In the genomic region with DNA sequence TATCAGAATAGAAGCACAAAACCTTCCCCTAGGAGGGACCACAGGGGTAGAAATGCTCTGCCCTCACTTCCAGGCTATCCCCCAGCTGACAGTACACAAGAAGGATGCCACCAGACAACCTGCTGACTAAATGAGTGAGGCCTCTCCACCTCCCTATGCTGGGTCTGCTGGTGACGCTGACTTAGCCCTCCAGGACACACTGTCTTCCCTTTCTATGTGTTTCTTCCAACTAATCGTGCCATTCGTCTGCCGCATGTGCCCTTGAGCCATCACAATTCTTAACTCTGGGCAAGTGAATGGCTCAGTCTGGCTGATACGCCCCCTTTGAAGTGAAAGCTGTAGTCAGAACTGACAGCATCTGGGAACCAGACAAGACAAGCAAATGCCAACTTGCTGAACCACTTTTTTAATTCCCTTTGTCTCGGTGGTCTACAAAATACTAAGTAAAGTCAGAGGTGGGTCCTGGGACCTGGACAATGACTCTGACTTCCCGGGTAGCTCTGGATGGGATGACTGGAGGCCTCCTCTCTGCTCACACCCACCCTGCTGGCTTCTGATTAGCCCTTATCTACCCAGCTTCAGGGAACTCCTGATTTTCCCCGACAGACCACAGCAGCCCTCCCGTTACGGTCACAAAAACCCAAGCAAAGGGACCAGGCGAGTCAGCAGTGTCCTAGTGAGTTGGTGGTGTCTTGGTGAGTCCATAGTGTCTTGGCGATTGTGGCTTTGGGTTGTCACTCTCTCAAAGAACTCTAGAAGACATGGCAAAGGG, we compare ENCODE assay signal across 12 mouse cellular contexts. TPM values are rescaled to one million over a fixed set of nuclear protein-coding genes. Genes with fewer than 3 reads are reported as not detected.
DNase-seq lines count a peak whose midpoint lies in the region; ATAC-seq and TF ChIP-seq lines count a peak whose summit lies in the region.
"Had no signal": no experiment of that assay in that cellular context is flagged by ENCODE, and none has a peak within 500 bp of the region (broad histone marks: within the 10 kb centered on the region; RNA-seq: fewer than 3 reads in every experiment).

No protein-coding gene starts in this region.

- no peak for ATAC-seq in hindbrain, embryonic 14.5 days (ENCODE audit: low FRiP score)
- ATAC-seq in common myeloid progenitor, adult 5-6 weeks (replicated peaks; ENCODE audit: low read depth, poor library complexity, severe bottlenecking), result peak; percentile 57
- peak; percentile 98 for ATAC-seq in liver, embryonic 14.5 days (ENCODE audit: insufficient read depth)

- no peak for TF ChIP-seq POLR2A in MEL (IDR thresholded peaks at IDR 0.05; ENCODE audit: control insufficient read depth in 1 of 2, insufficient read depth in 1 of 2, low read depth in 1 of 2, low read length in 2 of 2, poor library complexity in 1 of 2)

- H3K9me3 ChIP-seq in hindbrain, embryonic 10.5 days, result no peaks in the 10 kb centered on the region
- H3K9me3 ChIP-seq in hindbrain, embryonic 14.5 days (ENCODE audit: control insufficient read depth, low read length), result no peaks in the 10 kb centered on the region
- no peaks in the 10 kb centered on the region for H3K9me3 ChIP-seq in MEL (replicated peaks; ENCODE audit: insufficient read depth, low read length)
- H3K9me3 ChIP-seq in liver, embryonic 14.5 days (ENCODE audit: control insufficient read depth, low read length), result no peaks in the 10 kb centered on the region
- H3K9me3 ChIP-seq: embryonic facial prominence, embryonic 13.5 days; neural tube, embryonic 15.5 days had no signal

- H3K9ac ChIP-seq in hindbrain, embryonic 14.5 days, result no peak overlapping the region
- H3K9ac ChIP-seq in MEL (ENCODE audit: control insufficient read depth, low read depth, low read length, poor library complexity, severe bottlenecking), result no peak overlapping the region; the same call in 1 of the 2 replicates
- peak overlapping the region; percentile 61 for H3K9ac ChIP-seq in liver, embryonic 14.5 days (replicated peaks)
- H3K9ac ChIP-seq: embryonic facial prominence, embryonic 13.5 days; neural tube, embryonic 15.5 days had no signal

- no peak for TF ChIP-seq CTCF in MEL (IDR thresholded peaks at IDR 0.05 in 2 of 3, conservative IDR thresholded peaks at IDR 0.05 in 1 of 3; ENCODE audit: control insufficient read depth in 1 of 3, insufficient read depth in 1 of 3, low read depth in 2 of 3, low read length in 3 of 3, poor library complexity in 1 of 3, severe bottlenecking in 1 of 3)
- TF ChIP-seq CTCF in liver, embryonic 14.5 days (IDR thresholded peaks at IDR 0.05; ENCODE audit: low read depth), result no peak

- no peak overlapping the region for H3K4me2 ChIP-seq in hindbrain, embryonic 14.5 days (replicated peaks)
- peak overlapping the region; percentile 74 for H3K4me2 ChIP-seq in liver, embryonic 14.5 days (ENCODE audit: low read depth)
- H3K4me2 ChIP-seq: embryonic facial prominence, embryonic 13.5 days; neural tube, embryonic 15.5 days had no signal

- no peak for DNase-seq in hindbrain, embryonic 10.5 days (ENCODE audit: low spot score)
- no peak for DNase-seq in hindbrain, embryonic 14.5 days (ENCODE audit: low spot score)
- peak; percentile 68 for DNase-seq in MEL (ENCODE audit: low read depth, low spot score)
- peak; percentile 85 to 90 (median 89) for DNase-seq in liver, embryonic 14.5 days (ENCODE audit: low read depth in 3 of 3, low spot score in 3 of 3)
- DNase-seq in frontal cortex, postnatal 14 days (ENCODE audit: low spot score in 2 of 2), result no peak
- no peak for DNase-seq in kidney, postnatal 10 days
- DNase-seq: kidney, postnatal 14 days; lung, postnatal 36 days; thymus, postnatal 36 days had no signal

- H3K27me3 ChIP-seq in hindbrain, embryonic 10.5 days (ENCODE audit: insufficient read depth, poor library complexity, severe bottlenecking), result no peaks in the 10 kb centered on the region
- no peaks in the 10 kb centered on the region for H3K27me3 ChIP-seq in hindbrain, embryonic 14.5 days (ENCODE audit: control insufficient read depth, insufficient read depth, low read length)
- no peaks in the 10 kb centered on the region for H3K27me3 ChIP-seq in MEL (ENCODE audit: control insufficient read depth in 1 of 2, insufficient read depth in 2 of 2, low read length in 2 of 2)
- peaks cover 25% of the 10 kb centered on the region for H3K27me3 ChIP-seq in liver, embryonic 14.5 days (ENCODE audit: control insufficient read depth, insufficient read depth, low read length)
- H3K27me3 ChIP-seq: embryonic facial prominence, embryonic 13.5 days; neural tube, embryonic 15.5 days had no signal

- WGBS in hindbrain, embryonic 10.5 days, result 68% methylated on average over 12 of the region's 12 CpGs
- WGBS in hindbrain, embryonic 14.5 days, result 67% methylated on average over 12 of the region's 12 CpGs
- 18% methylated on average over 12 of the region's 12 CpGs for WGBS in liver, embryonic 14.5 days (ENCODE audit: insufficient replicate concordance)

- H3K4me1 ChIP-seq in hindbrain, embryonic 10.5 days (replicated peaks), result peaks cover 48% of the 10 kb centered on the region
- H3K4me1 ChIP-seq in hindbrain, embryonic 14.5 days (replicated peaks; ENCODE audit: control insufficient read depth, insufficient read depth, low read length), result peaks cover 28% of the 10 kb centered on the region
- peaks cover 10 to 33% of the 10 kb centered on the region in 2 experiments for H3K4me1 ChIP-seq in MEL (ENCODE audit: control insufficient read depth in 1 of 2, insufficient read depth in 2 of 2, low read length in 2 of 2)
- H3K4me1 ChIP-seq in liver, embryonic 14.5 days (replicated peaks; ENCODE audit: control insufficient read depth in 2 of 2, insufficient read depth in 2 of 2, low read length in 1 of 2), result peaks cover 36 to 61% of the 10 kb centered on the region in 2 experiments

- peaks cover 7% of the 10 kb centered on the region; the same call in 1 of the 2 replicates for H3K36me3 ChIP-seq in hindbrain, embryonic 10.5 days
- H3K36me3 ChIP-seq in hindbrain, embryonic 14.5 days (replicated peaks; ENCODE audit: control insufficient read depth, insufficient read depth), result no peaks in the 10 kb centered on the region
- H3K36me3 ChIP-seq in MEL (ENCODE audit: control insufficient read depth in 1 of 2, insufficient read depth in 2 of 2, low read length in 2 of 2), result peaks cover 0 to 25% of the 10 kb centered on the region in 2 experiments; a peak in 2 of 4 replicates
- no peaks in the 10 kb centered on the region for H3K36me3 ChIP-seq in liver, embryonic 14.5 days (replicated peaks; ENCODE audit: control insufficient read depth, insufficient read depth, low read depth)
- H3K36me3 ChIP-seq: embryonic facial prominence, embryonic 13.5 days; neural tube, embryonic 15.5 days had no signal

- H3K79me2 ChIP-seq in MEL (ENCODE audit: control insufficient read depth, insufficient read depth, low read length, poor library complexity), result peaks cover 3% of the 10 kb centered on the region

- TF ChIP-seq EP300 in MEL (IDR thresholded peaks at IDR 0.05; ENCODE audit: low read depth in 1 of 2, low read length in 2 of 2), result peak; percentile 92 to 93
- TF ChIP-seq EP300 in liver, embryonic 14.5 days (IDR thresholded peaks at IDR 0.05; ENCODE audit: low read depth), result peak; percentile 93

- no peak overlapping the region for H3K4me3 ChIP-seq in hindbrain, embryonic 10.5 days
- H3K4me3 ChIP-seq in hindbrain, embryonic 14.5 days (replicated peaks; ENCODE audit: low read length), result no peak overlapping the region
- no peak overlapping the region for H3K4me3 ChIP-seq in MEL (ENCODE audit: control insufficient read depth in 1 of 2, insufficient read depth in 1 of 2, low read depth in 2 of 2, low read length in 2 of 2)
- peak overlapping the region; percentile 39 to 64 for H3K4me3 ChIP-seq in liver, embryonic 14.5 days (ENCODE audit: insufficient read depth in 1 of 2, low read depth in 2 of 2, low read length in 2 of 2)
- H3K4me3 ChIP-seq: embryonic facial prominence, embryonic 13.5 days; neural tube, embryonic 15.5 days had no signal

- peak overlapping the region; percentile 68 for H3K27ac ChIP-seq in hindbrain, embryonic 10.5 days
- H3K27ac ChIP-seq in hindbrain, embryonic 14.5 days, result no peak overlapping the region
- peak overlapping the region; percentile 33; the same call in 1 of the 2 replicates for H3K27ac ChIP-seq in MEL (ENCODE audit: control insufficient read depth, low read depth, low read length)
- peak overlapping the region; percentile 79 for H3K27ac ChIP-seq in liver, embryonic 14.5 days
- H3K27ac ChIP-seq: embryonic facial prominence, embryonic 13.5 days; neural tube, embryonic 15.5 days had no signal

- no peak for TF ChIP-seq RAD21 in MEL (IDR thresholded peaks at IDR 0.05; ENCODE audit: low read depth, low read length)

TF ChIP-seq in MEL, 35 proteins besides CTCF, POLR2A, EP300 and RAD21 (continues in another document):
- no peak for TF ChIP-seq ZMIZ1 (IDR thresholded peaks at IDR 0.05; ENCODE audit: low read depth, low read length)
- no peak for TF ChIP-seq POLR2AphosphoS2 (IDR thresholded peaks at IDR 0.05; ENCODE audit: low read length)
- TF ChIP-seq RCOR1 (IDR thresholded peaks at IDR 0.05; ENCODE audit: low read depth, low read length), result peak; percentile 99
- no peak for TF ChIP-seq USF2 (IDR thresholded peaks at IDR 0.05; ENCODE audit: borderline replicate concordance in 1 of 2, insufficient read depth in 1 of 2, low read depth in 1 of 2, low read length in 2 of 2)
- TF ChIP-seq ZC3H11A (IDR thresholded peaks at IDR 0.05; ENCODE audit: low read depth, low read length), result no peak
- 0 out of 2 replicates have a peak, but pooled peaks have one; percentile 17 for TF ChIP-seq MEF2A (IDR thresholded peaks at IDR 0.05; ENCODE audit: extremely low read depth, insufficient replicate concordance, low read depth, low read length, poor library complexity, severe bottlenecking)
- peak; percentile 33; the same call in 1 of the 2 replicates for TF ChIP-seq ELF1 (IDR thresholded peaks at IDR 0.05; ENCODE audit: low read depth, low read length)
- TF ChIP-seq BHLHE40 (IDR thresholded peaks at IDR 0.05; ENCODE audit: borderline replicate concordance, low read depth, low read length), result peak; percentile 52; the same call in 1 of the 2 replicates
- TF ChIP-seq E2F4 (IDR thresholded peaks at IDR 0.05; ENCODE audit: borderline replicate concordance, low read depth, low read length), result no peak
- TF ChIP-seq GATA1 (IDR thresholded peaks at IDR 0.05; ENCODE audit: low read depth, low read length), result peak; percentile 97
- no peak for TF ChIP-seq MAX (IDR thresholded peaks at IDR 0.05; ENCODE audit: low read length)
- no peak for TF ChIP-seq NELFE (IDR thresholded peaks at IDR 0.05; ENCODE audit: low read depth, low read length)

RNA-seq across cellular contexts. Expression of a gene that starts 5.4 kb away (rescaled TPM):
- 8.4 and 10.6 TPM in 2 replicates for polyA plus RNA-seq in hindbrain, embryonic 10.5 days (2016; fragmentation: Nextera tagmentation; extraction: Ambion mirVana)
- polyA plus RNA-seq in hindbrain, embryonic 14.5 days (2014; fragmentation: Nextera tagmentation; extraction: Ambion mirVana), result 24.7 and 33.3 TPM in 2 replicates
- total RNA-seq in MEL (2012; rRNA removed), result 4.6 TPM in 2 replicates
- polyA plus RNA-seq in MEL (2012; ENCODE audit: insufficient read depth in 1 of 2, insufficient read length in 2 of 2, low read depth in 1 of 2, low replicate concordance in 2 of 2, missing spikeins in 1 of 2), result 10 to 100 TPM in 1 of 2 experiments, 1 to 10 TPM in 1; 6.5 to 34.4 TPM
- 1.7 and 5.8 TPM in 2 replicates for total RNA-seq in common myeloid progenitor, adult 5-6 weeks (2017)
- polyA plus RNA-seq in liver, embryonic 14.5 days (2012; rRNA removed), result 2.3 TPM in 2 replicates
- polyA plus RNA-seq in liver, embryonic 14.5 days (2014; fragmentation: Nextera tagmentation; extraction: Ambion mirVana), result 2.3 and 2.7 TPM in 2 replicates

Comparison
In these comparisons a context has a peak if more than half of its experiments do, and no peak if none do; other contexts are left out.
1. DNase-seq: peak in MEL (single experiment) and liver, embryonic 14.5 days (3 of 3); none in hindbrain, embryonic 10.5 days (single experiment), hindbrain, embryonic 14.5 days (single experiment), frontal cortex, postnatal 14 days (0 of 2) and kidney, postnatal 10 days (single experiment).
2. H3K4me3 ChIP-seq: peak in liver, embryonic 14.5 days (2 of 2); none in hindbrain, embryonic 10.5 days (single experiment), hindbrain, embryonic 14.5 days (single experiment) and MEL (0 of 2).